In the genomic region with DNA sequence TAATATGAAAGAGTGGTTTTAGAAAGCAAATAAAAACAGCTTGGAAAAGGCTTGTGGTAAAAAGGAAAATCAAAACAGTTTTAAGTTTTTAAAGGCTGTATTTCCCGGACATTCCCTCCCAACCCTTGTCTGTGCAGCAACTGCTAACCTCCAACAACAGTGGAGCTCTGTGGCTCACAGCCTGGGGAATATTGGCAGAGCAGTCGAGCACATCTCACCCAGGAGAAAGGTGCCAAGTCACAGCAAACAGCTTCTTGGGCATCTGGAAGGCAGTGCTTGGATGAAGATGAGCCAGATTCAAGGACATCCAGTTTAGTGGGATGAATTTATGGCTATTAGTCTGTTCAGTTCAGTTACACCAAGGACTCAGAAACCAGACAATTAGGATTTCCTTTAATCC, we compare ENCODE assay signal across 13 mouse cellular contexts.
DNase-seq lines count a peak whose midpoint lies in the region; ATAC-seq lines count a peak whose summit lies in the region.
"Had no signal": no experiment of that assay in that cellular context is flagged by ENCODE, and none has a peak within 500 bp of the region (broad histone marks: within the 10 kb centered on the region; RNA-seq: fewer than 3 reads in every experiment).

No protein-coding gene starts in this region.

- WGBS in embryonic facial prominence, embryonic 14.5 days, result 37% methylated on average over 2 of the region's 2 CpGs
- 71% methylated on average over 2 of the region's 2 CpGs for WGBS in embryonic facial prominence, embryonic 10.5 days
- WGBS in kidney, embryonic 16.5 days, result 56% methylated on average over 2 of the region's 2 CpGs

- no peak overlapping the region for H3K9ac ChIP-seq in embryonic facial prominence, embryonic 14.5 days (ENCODE audit: low read depth, low read length)
- H3K9ac ChIP-seq in kidney, embryonic 16.5 days (replicated peaks; ENCODE audit: low read length), result no peak overlapping the region
- H3K9ac ChIP-seq: heart, embryonic 13.5 days; liver, embryonic 13.5 days had no signal

- H3K36me3 ChIP-seq in embryonic facial prominence, embryonic 14.5 days (ENCODE audit: control insufficient read depth, insufficient read depth, low read length), result no peaks in the 10 kb centered on the region
- H3K36me3 ChIP-seq in embryonic facial prominence, embryonic 10.5 days (replicated peaks), result no peaks in the 10 kb centered on the region
- H3K36me3 ChIP-seq in kidney, embryonic 16.5 days (ENCODE audit: insufficient read depth, low read length), result no peaks in the 10 kb centered on the region
- H3K36me3 ChIP-seq: heart, embryonic 13.5 days; hindbrain, embryonic 10.5 days; liver, embryonic 13.5 days had no signal

- H3K4me1 ChIP-seq in embryonic facial prominence, embryonic 14.5 days (ENCODE audit: control insufficient read depth, insufficient read depth, low read length), result no peaks in the 10 kb centered on the region
- H3K4me1 ChIP-seq in embryonic facial prominence, embryonic 10.5 days, result no peaks in the 10 kb centered on the region
- no peaks in the 10 kb centered on the region for H3K4me1 ChIP-seq in kidney, embryonic 16.5 days (ENCODE audit: insufficient read depth, low read length)
- H3K4me1 ChIP-seq: heart, embryonic 13.5 days; hindbrain, embryonic 10.5 days; liver, embryonic 13.5 days had no signal

- no peak overlapping the region for H3K27ac ChIP-seq in embryonic facial prominence, embryonic 14.5 days (replicated peaks; ENCODE audit: low read depth, low read length)
- no peak overlapping the region for H3K27ac ChIP-seq in embryonic facial prominence, embryonic 10.5 days (replicated peaks)
- no peak overlapping the region for H3K27ac ChIP-seq in kidney, embryonic 16.5 days (ENCODE audit: low read length)
- H3K27ac ChIP-seq: heart, embryonic 13.5 days; hindbrain, embryonic 10.5 days; liver, embryonic 13.5 days had no signal

- no peaks in the 10 kb centered on the region for H3K27me3 ChIP-seq in embryonic facial prominence, embryonic 14.5 days (replicated peaks; ENCODE audit: control insufficient read depth, insufficient read depth, low read length)
- H3K27me3 ChIP-seq in embryonic facial prominence, embryonic 10.5 days (replicated peaks; ENCODE audit: low read depth, poor library complexity, severe bottlenecking), result no peaks in the 10 kb centered on the region
- H3K27me3 ChIP-seq in kidney, embryonic 16.5 days (ENCODE audit: insufficient read depth, low read length), result no peaks in the 10 kb centered on the region
- H3K27me3 ChIP-seq: heart, embryonic 13.5 days; liver, embryonic 13.5 days had no signal

- no peak for ATAC-seq in embryonic facial prominence, embryonic 14.5 days (ENCODE audit: low read depth)
- ATAC-seq in kidney, embryonic 16.5 days (ENCODE audit: low FRiP score, low TSS enrichment), result no peak
- ATAC-seq: intestine, postnatal 0 days had no signal

- H3K4me2 ChIP-seq in embryonic facial prominence, embryonic 14.5 days (ENCODE audit: low read depth, low read length), result no peak overlapping the region
- H3K4me2 ChIP-seq in kidney, embryonic 16.5 days (replicated peaks; ENCODE audit: low read depth, low read length), result no peak overlapping the region
- H3K4me2 ChIP-seq: heart, embryonic 13.5 days; liver, embryonic 13.5 days had no signal

- DNase-seq in embryonic facial prominence, embryonic 14.5 days (ENCODE audit: low spot score), result peak; percentile 16
- DNase-seq in embryonic facial prominence, embryonic 10.5 days (ENCODE audit: low spot score), result no peak
- peak; percentile 10 to 11 for DNase-seq in layer of hippocampus, adult 8-10 months (ENCODE audit: low spot score in 2 of 2)
- no peak for DNase-seq in layer of hippocampus, postnatal 25 days (ENCODE audit: extremely low spot score in 1 of 2, low spot score in 1 of 2)
- peak; percentile 56 for DNase-seq in brain, adult 2 months (ENCODE audit: low read depth, low spot score)
- peak; percentile 30 to 31 for DNase-seq in cerebellum, postnatal 14 days
- DNase-seq in heart, postnatal 25 days (ENCODE audit: low spot score), result no peak
- DNase-seq: liver, embryonic 13.5 days; thymus, adult 2 months had no signal

- no peaks in the 10 kb centered on the region for H3K9me3 ChIP-seq in embryonic facial prominence, embryonic 14.5 days (ENCODE audit: control insufficient read depth, low read length)
- H3K9me3 ChIP-seq in embryonic facial prominence, embryonic 10.5 days, result no peaks in the 10 kb centered on the region
- H3K9me3 ChIP-seq in kidney, embryonic 16.5 days (ENCODE audit: low read length), result no peaks in the 10 kb centered on the region
- H3K9me3 ChIP-seq: heart, embryonic 13.5 days; hindbrain, embryonic 10.5 days; liver, embryonic 13.5 days had no signal

- intact Hi-C loops in heart, postnatal 25 days (cut with DNase I), result no loop called here

- no peak overlapping the region for H3K4me3 ChIP-seq in embryonic facial prominence, embryonic 14.5 days (ENCODE audit: low read depth, low read length)
- H3K4me3 ChIP-seq in embryonic facial prominence, embryonic 10.5 days, result no peak overlapping the region
- no peak overlapping the region for H3K4me3 ChIP-seq in kidney, embryonic 16.5 days (ENCODE audit: low read length)
- H3K4me3 ChIP-seq: heart, embryonic 13.5 days; hindbrain, embryonic 10.5 days; liver, embryonic 13.5 days had no signal

Comparison
In these comparisons a context has a peak if more than half of its experiments do, and no peak if none do; other contexts are left out.
1. DNase-seq: peak in embryonic facial prominence, embryonic 14.5 days (single experiment), layer of hippocampus, adult 8-10 months (2 of 2), brain, adult 2 months (single experiment) and cerebellum, postnatal 14 days (2 of 2); none in embryonic facial prominence, embryonic 10.5 days (single experiment), layer of hippocampus, postnatal 25 days (0 of 2) and heart, postnatal 25 days (single experiment).